In the genomic region with DNA sequence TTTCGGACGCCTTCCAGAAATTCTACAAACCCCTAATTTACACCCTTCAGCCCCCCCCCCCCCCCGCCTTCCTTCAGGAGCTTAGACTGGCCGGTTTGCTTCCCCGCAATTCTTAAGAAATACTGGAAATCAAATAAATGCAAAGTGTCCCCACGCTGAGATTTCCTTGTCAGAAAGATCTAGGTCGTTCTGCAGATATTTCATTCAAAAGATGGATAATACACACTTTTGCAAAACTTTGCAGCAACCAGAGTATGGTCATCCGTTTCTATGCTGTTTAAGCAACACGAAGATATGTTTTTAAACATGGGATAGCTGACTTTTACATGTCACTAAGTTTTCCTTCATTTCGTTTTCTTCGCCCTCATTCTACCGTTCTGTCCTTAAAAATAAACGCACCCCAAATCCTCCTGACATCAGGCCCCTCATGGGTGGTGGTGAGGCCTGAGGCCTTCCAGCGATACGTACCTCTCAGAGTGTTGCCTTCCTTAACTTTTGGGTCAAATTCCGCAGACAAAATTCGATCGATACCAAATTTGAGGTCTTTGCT, we compare ENCODE assay signal across 8 mouse cellular contexts. TPM values are rescaled to one million over a fixed set of nuclear protein-coding genes. Genes with fewer than 3 reads are reported as not detected.
DNase-seq lines count a peak whose midpoint lies in the region; ATAC-seq lines count a peak whose summit lies in the region.

No protein-coding gene starts in this region.

- no peak for DNase-seq in lung, adult 18-20 months
- no peak for DNase-seq in embryonic facial prominence, embryonic 14.5 days (ENCODE audit: low spot score)
- no peak for DNase-seq in right cerebral cortex, adult 2 months (ENCODE audit: low spot score in 2 of 2)
- no peak for DNase-seq in spleen, adult 12 weeks (ENCODE audit: low spot score)
- DNase-seq in right cerebral cortex, postnatal 4 days: no peak

- peaks cover 5% of the 10 kb centered on the region; the same call in 1 of the 2 replicates for H3K36me3 ChIP-seq in lung, embryonic 15.5 days
- no peaks in the 10 kb centered on the region for H3K36me3 ChIP-seq in embryonic facial prominence, embryonic 14.5 days (ENCODE audit: control insufficient read depth, insufficient read depth, low read length)
- H3K36me3 ChIP-seq in intestine, embryonic 16.5 days (ENCODE audit: control insufficient read depth, insufficient read depth, low read length): no peaks in the 10 kb centered on the region
- no peaks in the 10 kb centered on the region for H3K36me3 ChIP-seq in neural tube, embryonic 13.5 days

- peaks cover 73% of the 10 kb centered on the region for H3K27me3 ChIP-seq in lung, embryonic 15.5 days
- peaks cover 97% of the 10 kb centered on the region for H3K27me3 ChIP-seq in embryonic facial prominence, embryonic 14.5 days (replicated peaks; ENCODE audit: control insufficient read depth, insufficient read depth, low read length)
- peaks cover 27% of the 10 kb centered on the region for H3K27me3 ChIP-seq in intestine, embryonic 16.5 days (replicated peaks; ENCODE audit: control insufficient read depth, insufficient read depth, low read length)
- H3K27me3 ChIP-seq in neural tube, embryonic 13.5 days: peaks cover 96% of the 10 kb centered on the region

- peak overlapping the region; percentile 86 for H3K9ac ChIP-seq in lung, embryonic 15.5 days
- H3K9ac ChIP-seq in embryonic facial prominence, embryonic 14.5 days (ENCODE audit: low read depth, low read length): peak overlapping the region; percentile 72
- H3K9ac ChIP-seq in intestine, embryonic 16.5 days (ENCODE audit: low read depth, low read length): peak overlapping the region; percentile 94
- peak overlapping the region; percentile 64 for H3K9ac ChIP-seq in neural tube, embryonic 13.5 days

- WGBS in lung, embryonic 15.5 days: 3% methylated on average over 18 of the region's 18 CpGs
- 2% methylated on average over 17 of the region's 18 CpGs for WGBS in embryonic facial prominence, embryonic 14.5 days
- WGBS in intestine, embryonic 16.5 days: 4% methylated on average over 18 of the region's 18 CpGs
- 1% methylated on average over 18 of the region's 18 CpGs for WGBS in neural tube, embryonic 13.5 days

- peak overlapping the region; percentile 84 for H3K4me2 ChIP-seq in lung, embryonic 15.5 days
- peak overlapping the region; percentile 93 for H3K4me2 ChIP-seq in embryonic facial prominence, embryonic 14.5 days (ENCODE audit: low read depth, low read length)
- peak overlapping the region; percentile 54 for H3K4me2 ChIP-seq in intestine, embryonic 16.5 days (ENCODE audit: low read depth, low read length)
- peak overlapping the region; percentile 59 for H3K4me2 ChIP-seq in neural tube, embryonic 13.5 days

- H3K27ac ChIP-seq in lung, embryonic 15.5 days: peak overlapping the region; percentile 98
- H3K27ac ChIP-seq in embryonic facial prominence, embryonic 14.5 days (replicated peaks; ENCODE audit: low read depth, low read length): peak overlapping the region; percentile 84
- H3K27ac ChIP-seq in intestine, embryonic 16.5 days (ENCODE audit: low read length): peak overlapping the region; percentile 99
- H3K27ac ChIP-seq in neural tube, embryonic 13.5 days (replicated peaks): peak overlapping the region; percentile 70; the same call in 1 of the 2 replicates

- peak overlapping the region; percentile 75 for H3K4me3 ChIP-seq in lung, embryonic 15.5 days
- H3K4me3 ChIP-seq in embryonic facial prominence, embryonic 14.5 days (ENCODE audit: low read depth, low read length): peak overlapping the region; percentile 60
- H3K4me3 ChIP-seq in intestine, embryonic 16.5 days (ENCODE audit: low read length): peak overlapping the region; percentile 73
- peak overlapping the region; percentile 43 for H3K4me3 ChIP-seq in neural tube, embryonic 13.5 days

- no peak for ATAC-seq in lung, embryonic 15.5 days (ENCODE audit: borderline replicate concordance, extremely low read depth, low FRiP score, low TSS enrichment)
- no peak for ATAC-seq in embryonic facial prominence, embryonic 14.5 days (ENCODE audit: low read depth)
- ATAC-seq in intestine, embryonic 16.5 days: no peak
- ATAC-seq in neural tube, embryonic 13.5 days (ENCODE audit: low read depth): no peak

- no peaks in the 10 kb centered on the region for H3K9me3 ChIP-seq in lung, embryonic 15.5 days
- no peaks in the 10 kb centered on the region for H3K9me3 ChIP-seq in embryonic facial prominence, embryonic 14.5 days (ENCODE audit: control insufficient read depth, low read length)
- H3K9me3 ChIP-seq in intestine, embryonic 16.5 days (ENCODE audit: control insufficient read depth, low read length): no peaks in the 10 kb centered on the region
- no peaks in the 10 kb centered on the region for H3K9me3 ChIP-seq in neural tube, embryonic 13.5 days

- peaks cover 50% of the 10 kb centered on the region for H3K4me1 ChIP-seq in lung, embryonic 15.5 days
- peaks cover 16% of the 10 kb centered on the region for H3K4me1 ChIP-seq in embryonic facial prominence, embryonic 14.5 days (ENCODE audit: control insufficient read depth, insufficient read depth, low read length)
- H3K4me1 ChIP-seq in intestine, embryonic 16.5 days (ENCODE audit: control insufficient read depth, insufficient read depth, low read length): peaks cover 18% of the 10 kb centered on the region
- peaks cover 29% of the 10 kb centered on the region for H3K4me1 ChIP-seq in neural tube, embryonic 13.5 days (replicated peaks)

RNA-seq across cellular contexts. Expression of a gene that starts 1.3 kb away (rescaled TPM):
- 32.5 and 34.1 TPM in 2 replicates for polyA plus RNA-seq in lung, embryonic 15.5 days (2015; fragmentation: Nextera tagmentation; extraction: Ambion mirVana)
- 13.7 and 14.4 TPM in 2 replicates for polyA plus RNA-seq in embryonic facial prominence, embryonic 14.5 days (2014; fragmentation: Nextera tagmentation; extraction: Ambion mirVana)
- polyA plus RNA-seq in intestine, embryonic 16.5 days (2015; fragmentation: Nextera tagmentation; extraction: Ambion mirVana): 30.0 and 33.8 TPM in 2 replicates
- polyA plus RNA-seq in neural tube, embryonic 13.5 days (2015; fragmentation: Nextera tagmentation; extraction: Ambion mirVana): 4.1 and 5.1 TPM in 2 replicates
